Mouse (Mus musculus): ENCODE measurements around the gene Il17rc.

DNA sequence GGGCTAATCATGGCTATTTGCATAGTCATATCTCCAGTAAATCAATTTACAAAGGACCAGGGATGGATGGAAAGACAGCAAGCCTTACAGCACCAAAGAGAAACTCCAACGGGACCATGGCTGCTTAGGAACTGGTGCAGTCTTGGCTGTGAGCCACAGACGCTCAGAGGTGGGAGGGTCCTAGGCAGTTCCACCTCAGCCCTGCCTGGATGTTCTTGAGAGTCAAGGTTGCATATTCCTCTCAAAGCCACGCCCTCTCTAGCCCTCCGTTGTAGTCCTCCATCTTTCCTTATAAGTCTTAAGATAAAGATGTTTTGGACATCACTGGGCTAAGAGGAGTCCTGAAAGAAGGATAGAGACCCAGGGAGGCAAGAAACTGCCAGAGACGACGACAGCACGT is 7.2 kb upstream of the Il17rc start:
- TF ChIP-seq CTCF (IDR thresholded peaks at IDR 0.05; ENCODE audit: low read depth, low read length) (no peak), POLR2A (IDR thresholded peaks at IDR 0.05; ENCODE audit: extremely low read depth, insufficient read depth, low read length) (no peak)

Data from liver, adult 2 months (tissue).